Mouse (Mus musculus): ENCODE data around the gene Ackr4. TPM values are rescaled to one million over a fixed set of nuclear protein-coding genes. Genes with fewer than 3 reads are reported as not detected.

Gene Ackr4
- polyA plus RNA-seq, 1 experiment from 2014 or later, result 1.1 TPM

DNA sequence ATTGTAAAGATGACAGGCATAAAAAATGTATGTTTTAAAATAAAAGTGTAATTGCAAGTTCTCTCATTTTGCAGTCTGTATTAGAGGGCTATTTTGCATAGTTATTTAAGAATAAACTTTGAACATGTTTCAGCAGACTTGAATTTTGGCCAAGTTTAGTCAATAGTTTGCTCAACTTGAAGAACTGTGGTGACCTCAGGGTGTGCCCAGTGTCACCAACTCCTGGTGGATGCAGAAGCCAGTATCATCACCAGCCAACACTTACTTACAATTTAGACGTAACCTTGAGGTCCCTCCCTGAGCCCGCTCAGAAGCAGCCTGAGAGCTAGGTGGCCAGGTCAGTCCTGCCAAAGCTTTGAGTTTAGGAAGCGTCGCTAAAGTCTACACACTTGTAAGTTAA, 83.1 kb downstream of the Ackr4 start:
- peaks cover 19% of the 10 kb centered on the region for H3K36me3 ChIP-seq (ENCODE audit: control insufficient read depth, insufficient read depth, low read length)
- WGBS, result 90% methylated on average over 4 of the region's 4 CpGs

DNA sequence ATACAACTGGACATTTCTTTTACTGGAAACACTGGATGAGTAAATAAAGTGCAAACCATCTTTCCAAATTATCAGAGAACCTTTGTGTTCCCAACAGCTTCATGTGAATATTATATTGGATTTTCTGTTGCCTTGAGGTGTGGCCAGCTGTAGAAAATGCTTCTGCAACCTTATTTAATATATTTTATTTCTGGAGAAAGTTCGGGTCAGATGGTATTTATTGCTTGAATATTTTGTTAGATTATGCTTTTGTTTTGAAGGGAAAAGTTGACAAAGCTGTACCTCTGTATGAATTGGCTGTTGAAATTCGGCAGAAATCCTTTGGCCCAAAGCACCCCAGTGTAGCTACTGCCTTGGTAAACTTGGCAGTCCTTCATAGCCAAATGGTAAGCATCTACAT, 86.4 kb downstream of the Ackr4 start, which contains the start of gene Gm28305:
Gene Gm28305 (plus strand): TSS at position 301 of the 400 bp plus-strand sequence.
- ATAC-seq, result no peak
- Histone ChIP-seq H3K4me1 (ENCODE audit: control insufficient read depth, insufficient read depth, low read length) (no peaks in the 10 kb centered on the region), H3K4me2 (ENCODE audit: low read length) (no peak within 1 kb of the TSS), H3K9me3 (replicated peaks; ENCODE audit: control insufficient read depth, low read length, poor library complexity, severe bottlenecking) (no peaks in the 10 kb centered on the region), H3K27ac (ENCODE audit: low read length) (no peak within 1 kb of the TSS), H3K9ac (ENCODE audit: low read depth, low read length) (no peak within 1 kb of the TSS), H3K4me3 (ENCODE audit: low read depth, low read length) (no peak within 1 kb of the TSS), H3K27me3 (ENCODE audit: control insufficient read depth, insufficient read depth, low read depth, low read length) (no peaks in the 10 kb centered on the region), H3K36me3 (ENCODE audit: control insufficient read depth, insufficient read depth, low read length) (peaks cover 9% of the 10 kb centered on the region)
- WGBS, result 62% methylated on average over 2 of the region's 2 CpGs

More for the DNA sequence above, 83.1 kb downstream of the Ackr4 start:
- H3K27me3 ChIP-seq (ENCODE audit: control insufficient read depth, insufficient read depth, low read depth, low read length), result no peaks in the 10 kb centered on the region
- H3K9ac ChIP-seq (ENCODE audit: low read depth, low read length), result no peak overlapping the region
- H3K27ac ChIP-seq (ENCODE audit: low read length), result no peak overlapping the region
- H3K9me3 ChIP-seq (replicated peaks; ENCODE audit: control insufficient read depth, low read length, poor library complexity, severe bottlenecking), result no peaks in the 10 kb centered on the region
- H3K4me3 ChIP-seq (ENCODE audit: low read depth, low read length), result no peak overlapping the region
- no peaks in the 10 kb centered on the region for H3K4me1 ChIP-seq (ENCODE audit: control insufficient read depth, insufficient read depth, low read length)
- no peak overlapping the region for H3K4me2 ChIP-seq (ENCODE audit: low read length)
- ATAC-seq, result no peak

- Histone ChIP-seq H3K4me1 (ENCODE audit: control insufficient read depth, insufficient read depth, low read length) (no peaks in the 10 kb centered on the region), H3K27me3 (ENCODE audit: control insufficient read depth, insufficient read depth, low read depth, low read length) (no peaks in the 10 kb centered on the region), H3K36me3 (ENCODE audit: control insufficient read depth, insufficient read depth, low read length) (peaks cover 9% of the 10 kb centered on the region), H3K4me2 (ENCODE audit: low read length) (no peak overlapping the region), H3K9me3 (replicated peaks; ENCODE audit: control insufficient read depth, low read length, poor library complexity, severe bottlenecking) (no peaks in the 10 kb centered on the region), H3K27ac (ENCODE audit: low read length) (no peak overlapping the region), H3K9ac (ENCODE audit: low read depth, low read length) (no peak overlapping the region), H3K4me3 (ENCODE audit: low read depth, low read length) (no peak overlapping the region)
- 89% methylated on average over 4 of the region's 4 CpGs for WGBS
- no peak for ATAC-seq
These were observed 87.0 kb downstream of the Ackr4 start for GRCm38 (mm10) chr9:104039742-104040141.

GRCm38 (mm10) chr9:104039031-104039695, 87.6 kb downstream of the Ackr4 start:
- WGBS, result 93% methylated on average over 21 of the region's 21 CpGs
- no peak overlapping the region for H3K9ac ChIP-seq (ENCODE audit: low read depth, low read length)
- no peak for ATAC-seq

GRCm38 (mm10) chr9:104038266-104038665, 88.5 kb downstream of the Ackr4 start:
- H3K4me2 ChIP-seq (ENCODE audit: low read length), result no peak overlapping the region
- H3K9me3 ChIP-seq (replicated peaks; ENCODE audit: control insufficient read depth, low read length, poor library complexity, severe bottlenecking), result no peaks in the 10 kb centered on the region
- H3K27ac ChIP-seq (ENCODE audit: low read length), result no peak overlapping the region
- H3K4me3 ChIP-seq (ENCODE audit: low read depth, low read length), result no peak overlapping the region
- H3K9ac ChIP-seq (ENCODE audit: low read depth, low read length), result no peak overlapping the region
- ATAC-seq, result no peak
- 93% methylated on average over 13 of the region's 13 CpGs for WGBS
- H3K4me1 ChIP-seq (ENCODE audit: control insufficient read depth, insufficient read depth, low read length), result no peaks in the 10 kb centered on the region
- H3K36me3 ChIP-seq (ENCODE audit: control insufficient read depth, insufficient read depth, low read length), result peaks cover 7% of the 10 kb centered on the region
- H3K27me3 ChIP-seq (ENCODE audit: control insufficient read depth, insufficient read depth, low read depth, low read length), result no peaks in the 10 kb centered on the region

More at GRCm38 (mm10) chr9:104039031-104039695, 87.6 kb downstream of the Ackr4 start:
- Histone ChIP-seq H3K9me3 (replicated peaks; ENCODE audit: control insufficient read depth, low read length, poor library complexity, severe bottlenecking) (no peaks in the 10 kb centered on the region), H3K4me2 (ENCODE audit: low read length) (no peak overlapping the region), H3K4me1 (ENCODE audit: control insufficient read depth, insufficient read depth, low read length) (no peaks in the 10 kb centered on the region), H3K27me3 (ENCODE audit: control insufficient read depth, insufficient read depth, low read depth, low read length) (no peaks in the 10 kb centered on the region), H3K36me3 (ENCODE audit: control insufficient read depth, insufficient read depth, low read length) (peaks cover 7% of the 10 kb centered on the region), H3K27ac (ENCODE audit: low read length) (no peak overlapping the region), H3K4me3 (ENCODE audit: low read depth, low read length) (no peak overlapping the region)

DNA sequence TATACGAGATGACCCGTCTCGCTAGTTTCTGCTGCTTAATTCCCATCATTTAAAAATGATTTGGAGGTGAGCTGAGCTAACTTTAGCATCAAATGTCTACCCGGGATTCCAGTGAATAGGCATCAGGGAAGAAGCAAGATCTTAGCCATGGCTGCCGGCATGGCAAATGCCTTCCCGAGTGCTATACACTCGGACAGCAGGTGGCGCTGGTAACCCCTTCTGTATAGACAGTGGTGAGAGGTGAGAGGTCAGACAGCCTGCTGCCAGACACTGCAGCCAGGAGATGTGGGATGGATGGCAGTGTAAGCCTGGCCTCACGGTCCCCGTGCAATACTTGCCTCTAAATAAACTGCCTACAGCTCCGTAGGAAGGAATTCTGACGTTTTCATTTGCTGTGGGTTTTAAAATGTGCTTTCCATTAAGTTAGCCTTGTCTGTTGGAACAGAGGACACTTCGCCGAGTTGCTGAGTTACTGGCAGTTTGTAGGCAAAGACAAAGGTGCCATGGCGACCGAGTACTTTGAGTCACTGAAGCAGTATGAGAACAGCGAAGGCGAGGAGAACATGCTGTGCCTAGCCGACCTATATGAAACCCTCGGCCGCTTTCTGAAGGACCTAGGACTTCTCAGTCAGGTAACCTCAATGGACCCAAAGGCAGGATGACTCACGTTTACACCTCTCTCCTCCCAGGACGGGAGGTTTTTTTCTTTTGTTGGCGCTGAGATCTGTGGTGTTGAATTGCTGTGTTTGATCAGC, 91.3 kb downstream of the Ackr4 start:
- H3K9me3 ChIP-seq (replicated peaks; ENCODE audit: control insufficient read depth, low read length, poor library complexity, severe bottlenecking), result no peaks in the 10 kb centered on the region
- peaks cover 7% of the 10 kb centered on the region for H3K36me3 ChIP-seq (ENCODE audit: control insufficient read depth, insufficient read depth, low read length)
- no peak for ATAC-seq
- H3K4me2 ChIP-seq (ENCODE audit: low read length), result no peak overlapping the region
- no peak overlapping the region for H3K9ac ChIP-seq (ENCODE audit: low read depth, low read length)
- no peaks in the 10 kb centered on the region for H3K27me3 ChIP-seq (ENCODE audit: control insufficient read depth, insufficient read depth, low read depth, low read length)
- WGBS, result 49% methylated on average over 24 of the region's 24 CpGs
- H3K4me3 ChIP-seq (ENCODE audit: low read depth, low read length), result no peak overlapping the region
- H3K4me1 ChIP-seq (ENCODE audit: control insufficient read depth, insufficient read depth, low read length), result no peaks in the 10 kb centered on the region
- no peak overlapping the region for H3K27ac ChIP-seq (ENCODE audit: low read length)

GRCm38 (mm10) chr9:104034718-104035117, 92.0 kb downstream of the Ackr4 start:
- H3K36me3 ChIP-seq (ENCODE audit: control insufficient read depth, insufficient read depth, low read length), result peaks cover 7% of the 10 kb centered on the region
- H3K27ac ChIP-seq (ENCODE audit: low read length), result no peak overlapping the region
- 67% methylated on average over 6 of the region's 6 CpGs for WGBS
- H3K9me3 ChIP-seq (replicated peaks; ENCODE audit: control insufficient read depth, low read length, poor library complexity, severe bottlenecking), result no peaks in the 10 kb centered on the region
- no peak for ATAC-seq
- H3K4me3 ChIP-seq (ENCODE audit: low read depth, low read length), result no peak overlapping the region
- H3K4me1 ChIP-seq (ENCODE audit: control insufficient read depth, insufficient read depth, low read length), result no peaks in the 10 kb centered on the region
- no peak overlapping the region for H3K9ac ChIP-seq (ENCODE audit: low read depth, low read length)
- H3K27me3 ChIP-seq (ENCODE audit: control insufficient read depth, insufficient read depth, low read depth, low read length), result no peaks in the 10 kb centered on the region
- H3K4me2 ChIP-seq (ENCODE audit: low read length), result no peak overlapping the region

DNA sequence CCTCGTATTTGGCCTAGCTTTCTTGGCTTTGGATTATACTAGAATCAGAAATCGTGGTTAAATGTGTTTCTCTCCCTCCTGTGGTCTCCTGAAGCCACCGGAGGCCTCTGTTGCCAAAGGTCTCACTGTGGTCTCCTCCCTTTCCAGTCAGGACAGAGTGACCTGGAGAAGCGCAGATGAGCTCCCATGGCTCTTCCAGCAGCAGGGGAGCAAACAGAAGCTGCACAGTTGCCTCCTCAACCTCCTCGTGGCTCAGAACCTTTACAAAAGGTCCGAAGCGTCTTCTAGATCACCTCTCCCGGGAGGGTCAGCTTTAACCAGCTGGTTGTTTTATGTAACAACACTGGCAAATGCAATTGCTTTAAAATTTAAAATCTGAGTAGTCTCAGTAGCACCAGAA, 92.5 kb downstream of the Ackr4 start:
- no peak overlapping the region for H3K27ac ChIP-seq (ENCODE audit: low read length)
- H3K4me1 ChIP-seq (ENCODE audit: control insufficient read depth, insufficient read depth, low read length), result no peaks in the 10 kb centered on the region
- 80% methylated on average over 8 of the region's 8 CpGs for WGBS
- H3K4me3 ChIP-seq (ENCODE audit: low read depth, low read length), result no peak overlapping the region
- H3K9ac ChIP-seq (ENCODE audit: low read depth, low read length), result no peak overlapping the region
- H3K36me3 ChIP-seq (ENCODE audit: control insufficient read depth, insufficient read depth, low read length), result peaks cover 7% of the 10 kb centered on the region
- no peaks in the 10 kb centered on the region for H3K27me3 ChIP-seq (ENCODE audit: control insufficient read depth, insufficient read depth, low read depth, low read length)
- no peak for ATAC-seq
- H3K9me3 ChIP-seq (replicated peaks; ENCODE audit: control insufficient read depth, low read length, poor library complexity, severe bottlenecking), result no peaks in the 10 kb centered on the region
- no peak overlapping the region for H3K4me2 ChIP-seq (ENCODE audit: low read length)
